Mouse (Mus musculus): ENCODE results near the gene Timm50. TPM values are rescaled to one million over a fixed set of nuclear protein-coding genes. Genes with fewer than 3 reads are reported as not detected.

Gene Timm50
- polyA plus RNA-seq, 1 experiment from 2014 or later: 54.8 TPM

- Histone ChIP-seq H3K4me3 (ENCODE audit: low read depth, low read length) (peak overlapping the region; percentile 75), H3K9ac (replicated peaks; ENCODE audit: low read depth) (peak overlapping the region; percentile 70), H3K4me1 (ENCODE audit: insufficient read depth, low read depth, low read length) (no peaks in the 10 kb centered on the region), H3K36me3 (ENCODE audit: insufficient read depth, low read length) (no peaks in the 10 kb centered on the region), H3K27me3 (replicated peaks; ENCODE audit: insufficient read depth, low read length) (no peaks in the 10 kb centered on the region), H3K9me3 (ENCODE audit: low read length) (no peaks in the 10 kb centered on the region), H3K4me2 (replicated peaks; ENCODE audit: low read depth, low read length) (peak overlapping the region; percentile 83), H3K27ac (ENCODE audit: low read length) (0 out of 2 replicates have a peak overlapping the region, but pooled peaks have one; percentile 85)
- no peak for DNase-seq (ENCODE audit: low spot score)
- TF ChIP-seq CTCF (IDR thresholded peaks at IDR 0.05): no peak
- no peak for TF ChIP-seq EP300 (IDR thresholded peaks at IDR 0.05)
- 24% methylated on average over 16 of the region's 16 CpGs for WGBS
- ATAC-seq: no peak
Observed at GRCm38 (mm10) chr7:28268576-28268975, 43.3 kb downstream of the Timm50 start.

GRCm38 (mm10) chr7:28268042-28268531 lies 43.8 kb downstream of the Timm50 start:
- ATAC-seq (peak; percentile 78), DNase-seq (ENCODE audit: low spot score) (peak; percentile 51)
- 2% methylated on average over 36 of the region's 62 CpGs for WGBS
- TF ChIP-seq CTCF (IDR thresholded peaks at IDR 0.05) (no peak), EP300 (IDR thresholded peaks at IDR 0.05) (no peak)
- H3K9me3 ChIP-seq (ENCODE audit: low read length): no peaks in the 10 kb centered on the region
- no peaks in the 10 kb centered on the region for H3K36me3 ChIP-seq (ENCODE audit: insufficient read depth, low read length)
- H3K4me3 ChIP-seq (ENCODE audit: low read depth, low read length): peak overlapping the region; percentile 75
- H3K4me1 ChIP-seq (ENCODE audit: insufficient read depth, low read depth, low read length): no peaks in the 10 kb centered on the region
- peak overlapping the region; percentile 70 for H3K9ac ChIP-seq (replicated peaks; ENCODE audit: low read depth)
- H3K27me3 ChIP-seq (replicated peaks; ENCODE audit: insufficient read depth, low read length): no peaks in the 10 kb centered on the region
- H3K27ac ChIP-seq (ENCODE audit: low read length): peak overlapping the region; percentile 85
- H3K4me2 ChIP-seq (replicated peaks; ENCODE audit: low read depth, low read length): peak overlapping the region; percentile 83

DNA sequence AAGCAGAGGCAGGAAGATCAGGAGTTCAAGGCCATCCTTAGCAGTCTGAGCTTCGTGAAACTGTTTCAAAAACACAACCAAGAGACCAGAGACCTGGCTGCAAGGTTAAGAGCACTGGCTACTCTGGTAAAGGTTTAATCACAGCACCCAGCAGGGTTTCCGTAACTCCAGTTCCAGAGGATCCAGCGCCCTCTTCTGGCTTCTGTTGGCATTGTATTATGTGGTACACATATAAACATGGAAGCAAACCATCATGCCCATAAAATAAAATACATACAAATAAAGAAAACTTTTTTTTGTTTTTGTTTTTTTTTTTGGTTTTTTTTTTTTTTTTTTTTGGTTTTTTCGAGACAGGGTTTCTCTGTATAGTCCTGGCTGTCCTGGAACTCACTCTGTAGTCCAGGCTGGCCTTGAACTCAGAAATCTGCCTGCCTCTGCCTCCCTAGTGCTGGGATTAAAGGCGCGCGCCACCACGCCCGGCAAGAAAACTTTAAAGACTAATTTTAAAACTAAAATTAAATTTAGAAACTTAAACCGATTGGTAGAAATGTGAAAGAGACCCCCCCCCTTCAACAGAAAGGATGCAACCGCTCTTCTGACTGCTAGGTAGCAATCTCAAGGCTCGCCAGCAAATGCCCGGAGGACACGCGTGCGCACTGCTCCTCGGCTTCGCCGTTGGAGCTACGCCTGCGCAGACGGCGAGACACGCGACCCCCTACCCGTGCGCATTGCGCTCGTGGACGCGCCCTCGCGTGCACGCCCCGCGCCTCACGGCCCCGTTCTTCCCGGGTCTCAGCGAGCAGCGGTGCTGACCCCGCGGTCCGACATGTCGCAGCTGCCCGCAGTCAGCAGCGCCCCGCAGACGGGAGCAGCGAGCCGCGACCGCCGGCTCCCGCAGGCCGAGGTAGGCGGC lies 44.5 kb downstream of the Timm50 start, which contains the start of gene Eid2:
Gene Eid2 (plus strand): TSS at position 753 of the 913 bp plus-strand sequence.
- 8% methylated on average over 48 of the region's 57 CpGs for WGBS
- no peaks in the 10 kb centered on the region for H3K36me3 ChIP-seq (ENCODE audit: insufficient read depth, low read length)

DNA sequence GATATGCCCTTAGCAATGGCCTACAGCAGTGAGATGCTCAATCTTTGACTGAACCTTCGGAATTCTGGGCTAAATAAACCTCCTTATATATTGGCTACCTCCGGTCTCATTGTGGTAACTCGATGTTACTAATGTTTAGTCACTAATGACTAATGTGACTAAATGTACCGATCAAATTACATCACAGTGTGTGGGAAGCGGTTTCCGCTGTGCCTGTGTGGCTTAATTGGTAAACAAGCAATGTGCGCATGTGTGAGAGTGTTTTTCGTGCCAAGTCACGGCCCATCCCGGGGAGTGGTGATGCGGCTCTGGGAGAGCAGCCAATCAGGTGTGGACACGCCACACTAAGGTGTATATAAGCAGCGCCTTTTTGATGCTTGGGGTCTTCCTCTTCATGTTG lies 46.5 kb downstream of the Timm50 start:
- TF ChIP-seq EP300 (IDR thresholded peaks at IDR 0.05) (no peak), CTCF (IDR thresholded peaks at IDR 0.05) (no peak)
- H3K27me3 ChIP-seq (replicated peaks; ENCODE audit: insufficient read depth, low read length): no peaks in the 10 kb centered on the region
- H3K27ac ChIP-seq (ENCODE audit: low read length): no peak overlapping the region
- H3K4me3 ChIP-seq (ENCODE audit: low read depth, low read length): no peak overlapping the region
- H3K36me3 ChIP-seq (ENCODE audit: insufficient read depth, low read length): no peaks in the 10 kb centered on the region
- no peak for DNase-seq (ENCODE audit: low spot score)
- no peaks in the 10 kb centered on the region for H3K4me1 ChIP-seq (ENCODE audit: insufficient read depth, low read depth, low read length)
- H3K9ac ChIP-seq (replicated peaks; ENCODE audit: low read depth): no peak overlapping the region
- no peak overlapping the region for H3K4me2 ChIP-seq (replicated peaks; ENCODE audit: low read depth, low read length)
- no peaks in the 10 kb centered on the region for H3K9me3 ChIP-seq (ENCODE audit: low read length)
- no peak for ATAC-seq
- 88% methylated on average over 13 of the region's 13 CpGs for WGBS

More for the DNA sequence above, 44.5 kb downstream of the Timm50 start, which contains the start of gene Eid2:
- no peaks in the 10 kb centered on the region for H3K4me1 ChIP-seq (ENCODE audit: insufficient read depth, low read depth, low read length)
- H3K4me3 ChIP-seq (ENCODE audit: low read depth, low read length): peak within 1 kb of the TSS; percentile 75
- TF ChIP-seq EP300 (IDR thresholded peaks at IDR 0.05): no peak
- TF ChIP-seq CTCF (IDR thresholded peaks at IDR 0.05): 0 out of 2 replicates have a peak, but pooled peaks have one; percentile 8
- peak; percentile 88 for DNase-seq (ENCODE audit: low spot score)
- H3K27me3 ChIP-seq (replicated peaks; ENCODE audit: insufficient read depth, low read length): no peaks in the 10 kb centered on the region
- no peaks in the 10 kb centered on the region for H3K9me3 ChIP-seq (ENCODE audit: low read length)
- H3K27ac ChIP-seq (ENCODE audit: low read length): peak within 1 kb of the TSS; percentile 85
- ATAC-seq: peak; percentile 92
- peak within 1 kb of the TSS; percentile 83 for H3K4me2 ChIP-seq (replicated peaks; ENCODE audit: low read depth, low read length)
- peak within 1 kb of the TSS; percentile 70 for H3K9ac ChIP-seq (replicated peaks; ENCODE audit: low read depth)

- Histone ChIP-seq H3K4me1 (ENCODE audit: insufficient read depth, low read depth, low read length) (no peaks in the 10 kb centered on the region), H3K27me3 (replicated peaks; ENCODE audit: insufficient read depth, low read length) (no peaks in the 10 kb centered on the region), H3K27ac (ENCODE audit: low read length) (no peak overlapping the region), H3K4me2 (replicated peaks; ENCODE audit: low read depth, low read length) (no peak overlapping the region), H3K4me3 (ENCODE audit: low read depth, low read length) (no peak overlapping the region), H3K9me3 (ENCODE audit: low read length) (no peaks in the 10 kb centered on the region), H3K9ac (replicated peaks; ENCODE audit: low read depth) (no peak overlapping the region), H3K36me3 (ENCODE audit: insufficient read depth, low read length) (no peaks in the 10 kb centered on the region)
- peak; percentile 61 for ATAC-seq
- no peak for TF ChIP-seq EP300 (IDR thresholded peaks at IDR 0.05)
- TF ChIP-seq CTCF (IDR thresholded peaks at IDR 0.05): peak; percentile 39
- WGBS: 6% methylated on average over 13 of the region's 15 CpGs
- peak; percentile 81 for DNase-seq (ENCODE audit: low spot score)
Observed at GRCm38 (mm10) chr7:28263786-28264185, 48.1 kb downstream of the Timm50 start.

GRCm38 (mm10) chr7:28262861-28263260 lies 49.0 kb downstream of the Timm50 start:
- Histone ChIP-seq H3K27me3 (replicated peaks; ENCODE audit: insufficient read depth, low read length) (no peaks in the 10 kb centered on the region), H3K27ac (ENCODE audit: low read length) (no peak overlapping the region), H3K4me3 (ENCODE audit: low read depth, low read length) (no peak overlapping the region), H3K4me2 (replicated peaks; ENCODE audit: low read depth, low read length) (no peak overlapping the region), H3K4me1 (ENCODE audit: insufficient read depth, low read depth, low read length) (no peaks in the 10 kb centered on the region), H3K9me3 (ENCODE audit: low read length) (no peaks in the 10 kb centered on the region), H3K9ac (replicated peaks; ENCODE audit: low read depth) (no peak overlapping the region), H3K36me3 (ENCODE audit: insufficient read depth, low read length) (no peaks in the 10 kb centered on the region)
- no peak for TF ChIP-seq EP300 (IDR thresholded peaks at IDR 0.05)
- TF ChIP-seq CTCF (IDR thresholded peaks at IDR 0.05): no peak
- DNase-seq (ENCODE audit: low spot score): no peak
- WGBS: 48% methylated on average over 5 of the region's 5 CpGs
- no peak for ATAC-seq

Other genes with a start within 250 kb of the Timm50 start
- 1.9 and 2.2 TPM in 2 replicates for gene Fcgbp, start 240.8 kb downstream of the Timm50 start, polyA plus RNA-seq (2015; fragmentation: Nextera tagmentation; extraction: Ambion mirVana)
- gene 9530053A07Rik, start 182.6 kb downstream of the Timm50 start, polyA plus RNA-seq (2015; fragmentation: Nextera tagmentation; extraction: Ambion mirVana): 0.50 and 0.51 TPM in 2 replicates
- gene Fbl, start 142.4 kb downstream of the Timm50 start, polyA plus RNA-seq (2015; fragmentation: Nextera tagmentation; extraction: Ambion mirVana): 36.1 and 37.2 TPM in 2 replicates
- gene Dyrk1b, start 132.6 kb downstream of the Timm50 start, polyA plus RNA-seq (2015; fragmentation: Nextera tagmentation; extraction: Ambion mirVana): 11.6 and 12.2 TPM in 2 replicates
- 3.0 and 4.3 TPM in 2 replicates for gene Eid2, start 44.2 kb downstream of the Timm50 start, polyA plus RNA-seq (2015; fragmentation: Nextera tagmentation; extraction: Ambion mirVana)
- gene Eid2b, start 34.3 kb downstream of the Timm50 start, polyA plus RNA-seq (2015; fragmentation: Nextera tagmentation; extraction: Ambion mirVana): 12.1 and 12.9 TPM in 2 replicates
- gene Selenov, start 20.9 kb downstream of the Timm50 start, polyA plus RNA-seq (2015; fragmentation: Nextera tagmentation; extraction: Ambion mirVana): 0.10 and 0.18 TPM in 2 replicates
- gene Dll3, start 9.8 kb downstream of the Timm50 start, polyA plus RNA-seq (2015; fragmentation: Nextera tagmentation; extraction: Ambion mirVana): 0.10 and 0.24 TPM in 2 replicates
- gene Supt5, start 26.7 kb upstream of the Timm50 start, polyA plus RNA-seq (2015; fragmentation: Nextera tagmentation; extraction: Ambion mirVana): 39.7 and 41.0 TPM in 2 replicates
- 623 and 695 TPM in 2 replicates for gene Rps16, start 38.6 kb upstream of the Timm50 start, polyA plus RNA-seq (2015; fragmentation: Nextera tagmentation; extraction: Ambion mirVana)
- 22.4 and 26.7 TPM in 2 replicates for gene Plekhg2, start 60.5 kb upstream of the Timm50 start, polyA plus RNA-seq (2015; fragmentation: Nextera tagmentation; extraction: Ambion mirVana)
- 48.3 and 55.7 TPM in 2 replicates for gene Zfp36, start 68.2 kb upstream of the Timm50 start, polyA plus RNA-seq (2015; fragmentation: Nextera tagmentation; extraction: Ambion mirVana)
- 29.9 and 30.2 TPM in 2 replicates for gene Med29, start 80.6 kb upstream of the Timm50 start, polyA plus RNA-seq (2015; fragmentation: Nextera tagmentation; extraction: Ambion mirVana)
- 49.1 and 55.0 TPM in 2 replicates for gene Paf1, start 80.9 kb upstream of the Timm50 start, polyA plus RNA-seq (2015; fragmentation: Nextera tagmentation; extraction: Ambion mirVana)
- 81.0 and 83.1 TPM in 2 replicates for gene Gmfg, start 125.4 kb upstream of the Timm50 start, polyA plus RNA-seq (2015; fragmentation: Nextera tagmentation; extraction: Ambion mirVana)
- 0.97 and 1.4 TPM in 2 replicates for gene Lrfn1, start 139.9 kb upstream of the Timm50 start, polyA plus RNA-seq (2015; fragmentation: Nextera tagmentation; extraction: Ambion mirVana)
- gene Ifnl2, start 198.4 kb upstream of the Timm50 start, polyA plus RNA-seq (2015; fragmentation: Nextera tagmentation; extraction: Ambion mirVana): not detected in 2 replicates
- not detected in 2 replicates for gene Ifnl3, start 210.8 kb upstream of the Timm50 start, polyA plus RNA-seq (2015; fragmentation: Nextera tagmentation; extraction: Ambion mirVana)
- not detected in 2 replicates for gene Sycn, start 228.8 kb upstream of the Timm50 start, polyA plus RNA-seq (2015; fragmentation: Nextera tagmentation; extraction: Ambion mirVana)
- not detected in 2 replicates for gene Nccrp1, start 235.2 kb upstream of the Timm50 start, polyA plus RNA-seq (2015; fragmentation: Nextera tagmentation; extraction: Ambion mirVana)

Data from lung, postnatal 0 days (tissue).